11 mouse cellular contexts compared by ENCODE assay signal in the genomic region with DNA sequence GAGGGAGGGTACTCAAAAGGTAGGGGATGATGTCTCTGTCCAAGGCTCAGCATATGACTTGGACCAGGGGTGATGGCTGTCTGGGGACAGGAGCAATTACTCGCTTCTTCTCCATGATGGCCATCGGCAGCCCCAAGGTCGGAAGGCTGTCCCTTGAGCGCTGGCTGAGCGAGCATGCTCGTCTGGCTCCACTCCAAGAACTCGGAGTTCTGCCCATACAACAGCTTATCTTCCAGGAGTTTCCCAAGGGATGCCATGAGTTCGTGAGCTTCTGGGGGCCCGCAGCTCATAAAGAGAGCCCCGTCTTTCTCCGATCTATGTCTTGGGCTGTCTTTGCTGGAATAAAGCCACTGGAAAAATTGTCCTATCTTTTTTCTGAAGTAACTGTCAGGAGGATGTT. TPM values are rescaled to one million over a fixed set of nuclear protein-coding genes. Genes with fewer than 3 reads are reported as not detected.
DNase-seq lines count a peak whose midpoint lies in the region.
"Had no signal": no experiment of that assay in that cellular context is flagged by ENCODE, and none has a peak within 500 bp of the region (broad histone marks: within the 10 kb centered on the region; RNA-seq: fewer than 3 reads in every experiment).

No protein-coding gene starts in this region.

- peak; percentile 53 for DNase-seq in gastrocnemius, adult 18-20 months (ENCODE audit: low spot score)
- DNase-seq in gastrocnemius, postnatal 14 days: no peak
- peak; percentile 15 for DNase-seq in left cerebral cortex, postnatal 4 days
- no peak for DNase-seq in left cerebral cortex, postnatal 36 days (ENCODE audit: low spot score in 2 of 2)
- DNase-seq in heart, adult 8-10 months (ENCODE audit: low spot score): peak; percentile 57
- DNase-seq in lung, postnatal 25 days (ENCODE audit: low spot score): peak; percentile 29
- DNase-seq in left cerebral cortex, postnatal 14 days (ENCODE audit: low spot score in 2 of 2): no peak
- DNase-seq in thymus, postnatal 14 days: no peak
- DNase-seq: cerebellum, adult 11-12 months; retina, postnatal 1 day had no signal

- intact Hi-C loops in gastrocnemius, postnatal 14 days (cut with DNase I; ENCODE audit: low total_unique reads): no loop called here
- intact Hi-C loops in left cerebral cortex, postnatal 4 days (cut with DNase I): no loop called here
- intact Hi-C loops in left cerebral cortex, postnatal 36 days (cut with DNase I): no loop called here
- intact Hi-C loops in left cerebral cortex, postnatal 14 days (cut with DNase I): no loop called here

RNA-seq across cellular contexts. Expression of a gene that starts 5.5 kb away (rescaled TPM):
- not detected for total RNA-seq in gastrocnemius, adult 18-20 months (2021)
- not detected for total RNA-seq in gastrocnemius, postnatal 14 days (2021)
- under 1 TPM; 0.18 to 0.42 TPM for total RNA-seq in left cerebral cortex, postnatal 4 days (2021)
- total RNA-seq in left cerebral cortex, postnatal 36 days (2021): 1 to 10 TPM in 1 of 2 experiments, under 1 TPM in 1; 0.86 to 1.3 TPM
- not detected for total RNA-seq in heart, adult 8-10 months (2022)
- total RNA-seq in left cerebral cortex, postnatal 14 days (2021): 1 to 10 TPM; 1.0 to 1.1 TPM

RNA-seq across cellular contexts. Expression of a gene that starts 9.5 kb away (rescaled TPM):
- not detected for total RNA-seq in gastrocnemius, adult 18-20 months (2021)
- total RNA-seq in gastrocnemius, postnatal 14 days (2021): not detected
- total RNA-seq in left cerebral cortex, postnatal 4 days (2021): under 1 TPM in 1 of 2 experiments, not detected in 1; 0.08 TPM
- total RNA-seq in left cerebral cortex, postnatal 36 days (2021): not detected
- total RNA-seq in heart, adult 8-10 months (2022): not detected
- under 1 TPM in 1 of 2 experiments, not detected in 1; 0.08 TPM for total RNA-seq in left cerebral cortex, postnatal 14 days (2021)
- total RNA-seq: layer of hippocampus, postnatal 10 days had no signal

RNA-seq across cellular contexts. Expression of a gene that starts 28.5 kb away (rescaled TPM):
- 100 to 1,000 TPM; 172 to 190 TPM for total RNA-seq in gastrocnemius, adult 18-20 months (2021)
- total RNA-seq in gastrocnemius, postnatal 14 days (2021): 100 to 1,000 TPM; 107 to 121 TPM
- total RNA-seq in left cerebral cortex, postnatal 4 days (2021): 10 to 100 TPM; 74.4 to 76.6 TPM
- 100 to 1,000 TPM; 146 to 158 TPM for total RNA-seq in left cerebral cortex, postnatal 36 days (2021)
- total RNA-seq in heart, adult 8-10 months (2022): 100 to 1,000 TPM; 215 to 235 (median 226) TPM
- 100 to 1,000 TPM; 119 to 121 TPM for total RNA-seq in left cerebral cortex, postnatal 14 days (2021)

RNA-seq across cellular contexts. Expression of a gene that starts 29.0 kb away (rescaled TPM):
- not detected for total RNA-seq in gastrocnemius, adult 18-20 months (2021)
- not detected for total RNA-seq in gastrocnemius, postnatal 14 days (2021)
- total RNA-seq in left cerebral cortex, postnatal 4 days (2021): not detected
- total RNA-seq in left cerebral cortex, postnatal 36 days (2021): not detected
- total RNA-seq in heart, adult 8-10 months (2022): not detected
- total RNA-seq in left cerebral cortex, postnatal 14 days (2021): not detected

RNA-seq across cellular contexts. Expression of a gene that starts 31.0 kb away (rescaled TPM):
- not detected for total RNA-seq in gastrocnemius, adult 18-20 months (2021)
- not detected for total RNA-seq in gastrocnemius, postnatal 14 days (2021)
- under 1 TPM; 0.46 to 0.48 TPM for total RNA-seq in left cerebral cortex, postnatal 4 days (2021)
- total RNA-seq in left cerebral cortex, postnatal 36 days (2021): under 1 TPM; 0.12 to 0.25 TPM
- total RNA-seq in heart, adult 8-10 months (2022): not detected
- total RNA-seq in left cerebral cortex, postnatal 14 days (2021): under 1 TPM; 0.13 to 0.18 TPM

Comparison
In these comparisons a context has a peak if more than half of its experiments do, and no peak if none do; other contexts are left out.
1. DNase-seq: peak in gastrocnemius, adult 18-20 months (single experiment), left cerebral cortex, postnatal 4 days (single experiment), heart, adult 8-10 months (single experiment) and lung, postnatal 25 days (single experiment); none in gastrocnemius, postnatal 14 days (single experiment), left cerebral cortex, postnatal 36 days (0 of 2), left cerebral cortex, postnatal 14 days (0 of 2) and thymus, postnatal 14 days (single experiment).